Mouse (Mus musculus): ENCODE results near the gene Slx4ip.

DNA sequence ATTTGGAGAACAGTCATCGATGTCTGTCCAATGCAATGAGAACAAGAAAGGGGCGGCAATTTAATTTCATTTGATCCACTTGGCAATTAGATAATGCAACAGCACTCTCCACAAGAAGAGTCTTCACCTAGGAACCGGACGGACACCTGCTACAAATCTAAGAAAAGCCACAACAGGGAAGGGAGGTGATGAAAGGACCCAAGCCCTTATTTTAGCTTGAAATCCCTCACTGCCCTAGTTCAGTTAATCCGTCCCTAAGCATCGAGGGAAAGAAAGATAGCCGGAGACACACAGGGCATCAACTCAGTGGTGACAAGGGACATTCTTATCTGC, 202.2 kb downstream of the Slx4ip start:
- no peak for TF ChIP-seq ZKSCAN1 (IDR thresholded peaks at IDR 0.05; ENCODE audit: low read depth, low read length)
- no peak for TF ChIP-seq POLR2A (IDR thresholded peaks at IDR 0.05; ENCODE audit: control insufficient read depth in 1 of 2, insufficient read depth in 1 of 2, low read depth in 1 of 2, low read length in 2 of 2, poor library complexity in 1 of 2)
- TF ChIP-seq JUND (IDR thresholded peaks at IDR 0.05; ENCODE audit: low read depth, low read length): no peak
- no peak for TF ChIP-seq ZNF384 (IDR thresholded peaks at IDR 0.05; ENCODE audit: low read depth, low read length)
- TF ChIP-seq CTCF (IDR thresholded peaks at IDR 0.05 in 2 of 3, conservative IDR thresholded peaks at IDR 0.05 in 1 of 3; ENCODE audit: control insufficient read depth in 1 of 3, insufficient read depth in 1 of 3, low read depth in 2 of 3, low read length in 3 of 3, poor library complexity in 1 of 3, severe bottlenecking in 1 of 3): no peak
- TF ChIP-seq SIN3A (IDR thresholded peaks at IDR 0.05; ENCODE audit: low read length): no peak
- no peak for TF ChIP-seq CHD2 (IDR thresholded peaks at IDR 0.05; ENCODE audit: low read length)

All from MEL (cell line).